Comparison of ENCODE assay signal across 8 mouse cellular contexts in the genomic region with DNA sequence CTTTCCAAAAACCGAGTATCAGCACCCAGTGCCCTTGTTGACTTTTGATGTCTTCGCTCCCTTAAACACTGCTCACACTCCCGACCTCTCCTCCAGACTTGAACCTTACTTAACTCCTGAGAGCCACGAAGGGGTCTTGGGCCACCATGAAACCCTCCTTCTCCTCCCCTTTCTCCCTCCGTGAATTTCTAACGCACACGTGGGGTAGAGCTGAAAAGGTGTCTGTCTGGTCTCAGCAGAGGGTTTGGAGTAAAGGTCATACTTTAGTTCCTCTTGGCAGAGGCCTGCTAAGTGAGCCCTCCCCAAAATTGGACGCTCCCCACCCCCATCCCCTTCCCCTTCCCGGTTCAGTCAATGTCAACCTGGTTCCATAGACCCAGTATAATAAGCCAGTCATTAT. TPM values are rescaled to one million over a fixed set of nuclear protein-coding genes. Genes with fewer than 3 reads are reported as not detected.
DNase-seq lines count a peak whose midpoint lies in the region; ATAC-seq lines count a peak whose summit lies in the region.

No protein-coding gene starts in this region.

- H3K4me3 ChIP-seq in forebrain, embryonic 12.5 days (replicated peaks) = peak overlapping the region; percentile 89

- under 1% methylated on average over 9 of the region's 9 CpGs for WGBS in forebrain, embryonic 12.5 days

- ATAC-seq in forebrain, embryonic 12.5 days (ENCODE audit: low FRiP score) = no peak
- ATAC-seq in activated CD4-positive, CD25-positive, alpha-beta regulatory T cell, adult 4 months = no peak

- no peaks in the 10 kb centered on the region for H3K9me3 ChIP-seq in forebrain, embryonic 12.5 days

- peak overlapping the region; percentile 93 for H3K4me2 ChIP-seq in forebrain, embryonic 12.5 days

- peak overlapping the region; percentile 81 for H3K9ac ChIP-seq in forebrain, embryonic 12.5 days

- H3K36me3 ChIP-seq in forebrain, embryonic 12.5 days (replicated peaks) = no peaks in the 10 kb centered on the region

- no peaks in the 10 kb centered on the region for H3K27me3 ChIP-seq in forebrain, embryonic 12.5 days

- H3K27ac ChIP-seq in forebrain, embryonic 12.5 days = peak overlapping the region; percentile 72; the same call in 1 of the 2 replicates

- peak; percentile 16 to 34 for DNase-seq in thymus, postnatal 10 days (ENCODE audit: low spot score in 2 of 2)
- no peak for DNase-seq in thymus, postnatal 14 days
- DNase-seq in kidney, adult 8-10 months = peak; percentile 51 to 58
- peak; percentile 5 for DNase-seq in lung, postnatal 10 days
- DNase-seq in layer of hippocampus, adult 9-10 months (ENCODE audit: low spot score) = no peak
- DNase-seq in adrenal gland, adult 8-10 months = no peak

- H3K4me1 ChIP-seq in forebrain, embryonic 12.5 days = peaks cover 15% of the 10 kb centered on the region

RNA-seq across cellular contexts. Expression of a gene that starts 1.2 kb away (rescaled TPM):
- 126 and 128 TPM in 2 replicates for polyA plus RNA-seq in forebrain, embryonic 12.5 days (2016; fragmentation: Nextera tagmentation; extraction: Ambion mirVana)
- 10 to 100 TPM; 68.3 to 83.6 TPM for polyA plus RNA-seq in activated CD4-positive, CD25-positive, alpha-beta regulatory T cell, adult 4 months (2017; shearing (Covaris generic))
- total RNA-seq in adrenal gland, adult 8-10 months (2022) = 100 to 1,000 TPM; 136 to 174 (median 148) TPM

RNA-seq across cellular contexts. Expression of a gene that starts 1.4 kb away (rescaled TPM):
- polyA plus RNA-seq in forebrain, embryonic 12.5 days (2016; fragmentation: Nextera tagmentation; extraction: Ambion mirVana) = 8.8 and 9.9 TPM in 2 replicates
- polyA plus RNA-seq in activated CD4-positive, CD25-positive, alpha-beta regulatory T cell, adult 4 months (2017; shearing (Covaris generic)) = 1 to 10 TPM; 5.8 to 8.0 TPM
- total RNA-seq in adrenal gland, adult 8-10 months (2022) = 10 to 100 TPM; 28.5 to 40.5 (median 34.5) TPM

RNA-seq across cellular contexts. Expression of a gene that starts 23.3 kb away (rescaled TPM):
- 0.17 TPM in 2 replicates for polyA plus RNA-seq in forebrain, embryonic 12.5 days (2016; fragmentation: Nextera tagmentation; extraction: Ambion mirVana)
- under 1 TPM in 1 of 2 experiments, not detected in 1; 0.75 TPM for polyA plus RNA-seq in activated CD4-positive, CD25-positive, alpha-beta regulatory T cell, adult 4 months (2017; shearing (Covaris generic))
- total RNA-seq in adrenal gland, adult 8-10 months (2022) = 1 to 10 TPM in 1 of 4 experiments, under 1 TPM in 3; 0.21 to 1.2 (median 0.39) TPM

Comparison
In these comparisons a context has a peak if more than half of its experiments do, and no peak if none do; other contexts are left out.
1. DNase-seq: peak in thymus, postnatal 10 days (2 of 2), kidney, adult 8-10 months (2 of 2) and lung, postnatal 10 days (single experiment); none in thymus, postnatal 14 days (single experiment), layer of hippocampus, adult 9-10 months (single experiment) and adrenal gland, adult 8-10 months (single experiment).